Mouse (Mus musculus): ENCODE measurements around the gene Aars2.

DNA sequence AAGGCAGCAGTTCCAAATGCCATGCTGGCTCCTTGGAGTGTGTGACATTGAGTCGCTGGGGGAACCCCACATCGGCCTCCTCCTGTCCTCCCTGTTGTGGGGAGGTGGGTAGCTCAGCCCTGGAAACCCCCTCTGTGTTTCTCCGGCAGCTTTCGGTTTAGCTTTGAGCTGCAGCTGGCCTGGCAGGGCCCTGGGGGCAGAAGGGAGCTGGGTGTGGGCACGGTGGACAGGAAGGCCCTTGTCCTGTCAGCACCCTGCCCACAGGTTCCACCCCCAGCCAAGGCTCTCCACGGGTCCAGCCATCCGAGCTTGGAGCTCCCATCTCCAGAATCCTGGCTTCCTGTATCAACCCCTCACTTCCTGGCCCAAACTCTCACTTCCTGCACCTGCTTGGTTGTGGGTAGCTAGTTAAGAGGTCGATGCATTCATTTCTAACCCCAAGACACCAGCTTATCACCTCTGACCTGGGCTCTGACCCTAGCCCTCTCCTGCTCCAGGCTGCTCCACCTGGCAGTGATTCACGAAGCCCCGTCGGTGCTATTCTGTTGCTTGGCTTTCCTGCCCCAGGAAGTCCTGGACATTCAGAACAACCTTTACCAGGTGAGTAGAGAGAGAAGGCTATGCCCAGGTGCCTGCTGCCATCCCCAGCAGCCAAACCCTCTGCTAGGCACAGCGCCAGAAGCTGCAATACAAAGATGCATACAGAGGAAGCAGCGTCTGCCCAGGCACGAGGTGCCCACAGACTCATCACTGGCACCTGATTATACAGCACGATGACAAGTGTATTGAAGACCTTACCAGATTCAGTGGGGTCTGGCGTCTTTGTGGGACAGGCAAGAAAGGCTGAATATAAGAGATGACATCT, 51.6 kb downstream of the Aars2 start:
- TF ChIP-seq CTCF (IDR thresholded peaks at IDR 0.05; ENCODE audit: low read depth) (no peak), EP300 (IDR thresholded peaks at IDR 0.05; ENCODE audit: low read depth) (no peak)
